In the genomic region with DNA sequence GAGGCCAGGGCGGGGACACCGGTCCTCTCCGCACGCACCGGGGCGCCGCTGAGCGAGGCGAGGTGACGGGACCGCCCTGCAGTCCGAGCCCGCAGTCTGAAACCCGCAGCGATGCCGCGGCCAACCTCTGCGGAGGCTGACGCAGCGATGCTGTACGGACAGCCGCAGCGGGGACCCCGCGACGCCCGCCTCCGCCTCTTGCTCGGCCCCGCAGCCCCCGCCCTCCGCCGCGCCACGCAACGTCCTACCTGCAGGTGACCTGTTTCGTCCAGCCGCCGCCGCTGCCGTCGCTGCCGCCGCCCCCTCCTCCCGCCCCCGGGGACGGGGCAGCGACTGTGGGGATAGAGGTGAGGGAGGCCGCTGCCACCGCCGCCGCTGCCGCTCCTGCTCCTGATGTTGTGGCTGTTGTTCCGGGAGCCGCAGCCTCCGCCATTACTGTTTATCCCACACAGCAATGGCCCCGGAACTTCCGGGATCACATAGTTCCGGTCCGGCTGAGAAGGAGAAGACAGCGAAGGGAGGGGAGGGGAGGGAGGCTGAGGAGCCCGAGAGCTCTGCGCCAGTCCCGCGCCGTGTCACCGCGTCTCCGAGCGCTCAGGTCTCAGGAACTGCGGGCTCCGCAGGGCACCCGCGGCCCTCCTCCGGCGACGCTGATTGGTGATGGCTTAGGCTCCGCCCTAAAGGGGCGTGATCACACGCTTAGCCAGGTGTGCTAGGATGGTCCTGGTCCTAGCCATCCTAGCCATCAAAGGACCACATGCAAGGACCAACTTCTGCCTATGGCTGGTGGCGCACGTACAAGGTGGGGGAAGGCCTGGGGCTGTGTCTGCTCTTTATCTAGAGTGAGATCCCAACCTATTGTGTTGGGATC, we compare ENCODE assay signal across 8 mouse cellular contexts. TPM values are rescaled to one million over a fixed set of nuclear protein-coding genes. Genes with fewer than 3 reads are reported as not detected.
DNase-seq lines count a peak whose midpoint lies in the region; ATAC-seq and TF ChIP-seq lines count a peak whose summit lies in the region.

Gene Mkrn1, minus strand, starts transcription at position 612 of the 871 bp plus-strand sequence.

- peaks cover 0 to 2% of the 10 kb centered on the region in 2 experiments for H3K36me3 ChIP-seq in CH12.LX (replicated peaks in 1 of 2; ENCODE audit: control insufficient read depth in 1 of 2, insufficient read depth in 1 of 2, low read length in 1 of 2)
- H3K36me3 ChIP-seq in forebrain, embryonic 12.5 days (replicated peaks) = no peaks in the 10 kb centered on the region
- H3K36me3 ChIP-seq in heart, postnatal 0 days (replicated peaks; ENCODE audit: control insufficient read depth, insufficient read depth, low read length) = no peaks in the 10 kb centered on the region
- no peaks in the 10 kb centered on the region; the same call in 1 of the 2 replicates for H3K36me3 ChIP-seq in liver, embryonic 16.5 days (ENCODE audit: control insufficient read depth, insufficient read depth)
- H3K36me3 ChIP-seq in neural tube, embryonic 13.5 days = no peaks in the 10 kb centered on the region
- no peaks in the 10 kb centered on the region for H3K36me3 ChIP-seq in testis, adult 2 months (ENCODE audit: control insufficient read depth, insufficient read depth, low read length)

- peaks cover 4 to 30% of the 10 kb centered on the region in 2 experiments; a peak in 2 of 4 replicates for H3K4me1 ChIP-seq in CH12.LX (ENCODE audit: control insufficient read depth in 1 of 2, insufficient read depth in 2 of 2)
- H3K4me1 ChIP-seq in forebrain, embryonic 12.5 days = peaks cover 8% of the 10 kb centered on the region; the same call in 1 of the 2 replicates
- peaks cover 7% of the 10 kb centered on the region; the same call in 1 of the 2 replicates for H3K4me1 ChIP-seq in heart, postnatal 0 days (ENCODE audit: control insufficient read depth, insufficient read depth)
- peaks cover 45% of the 10 kb centered on the region for H3K4me1 ChIP-seq in liver, embryonic 16.5 days (ENCODE audit: control insufficient read depth, low read depth, low read length)
- H3K4me1 ChIP-seq in neural tube, embryonic 13.5 days (replicated peaks) = peaks cover 29% of the 10 kb centered on the region
- H3K4me1 ChIP-seq in testis, adult 2 months (ENCODE audit: control insufficient read depth, insufficient read depth, low read length) = no peaks in the 10 kb centered on the region

- H3K4me2 ChIP-seq in CH12.LX (ENCODE audit: insufficient read depth, low read depth, poor library complexity, severe bottlenecking) = peak within 1 kb of the TSS; percentile 97
- H3K4me2 ChIP-seq in forebrain, embryonic 12.5 days = peak within 1 kb of the TSS; percentile 60
- H3K4me2 ChIP-seq in heart, postnatal 0 days (ENCODE audit: low read depth, low read length) = peak within 1 kb of the TSS; percentile 90
- peak within 1 kb of the TSS; percentile 61 for H3K4me2 ChIP-seq in liver, embryonic 16.5 days (ENCODE audit: low read depth, low read length)
- peak within 1 kb of the TSS; percentile 70 for H3K4me2 ChIP-seq in neural tube, embryonic 13.5 days

- TF ChIP-seq RAD21 in CH12.LX (IDR thresholded peaks at IDR 0.05; ENCODE audit: low read depth, low read length) = no peak

- TF ChIP-seq POLR2A in CH12.LX (IDR thresholded peaks at IDR 0.05; ENCODE audit: low read depth, low read length) = peak; percentile 68
- peak; percentile 67 for TF ChIP-seq POLR2A in testis, adult 2 months (IDR thresholded peaks at IDR 0.05; ENCODE audit: control insufficient read depth, low read depth, low read length)

- peaks cover 19% of the 10 kb centered on the region for H3K79me2 ChIP-seq in CH12.LX (replicated peaks; ENCODE audit: control insufficient read depth, extremely low read depth, insufficient read depth, poor library complexity, severe bottlenecking)

- under 1% methylated on average over 78 of the region's 82 CpGs for WGBS in forebrain, embryonic 12.5 days
- under 1% methylated on average over 68 of the region's 82 CpGs for WGBS in heart, postnatal 0 days
- 1% methylated on average over 62 of the region's 82 CpGs for WGBS in liver, embryonic 16.5 days (ENCODE audit: insufficient replicate concordance)
- WGBS in neural tube, embryonic 13.5 days = under 1% methylated on average over 77 of the region's 82 CpGs

- no peak for TF ChIP-seq EP300 in CH12.LX (IDR thresholded peaks at IDR 0.05; ENCODE audit: low read length)
- TF ChIP-seq EP300 in heart, postnatal 0 days (IDR thresholded peaks at IDR 0.05; ENCODE audit: low read depth) = no peak

- H3K27me3 ChIP-seq in CH12.LX (replicated peaks) = peaks cover 5% of the 10 kb centered on the region
- 0 out of 2 replicates have a peak, but pooled peaks cover 9% of the 10 kb centered on the region for H3K27me3 ChIP-seq in forebrain, embryonic 12.5 days
- peaks cover 17% of the 10 kb centered on the region; the same call in 1 of the 2 replicates for H3K27me3 ChIP-seq in heart, postnatal 0 days (ENCODE audit: control insufficient read depth, insufficient read depth, low read length)
- H3K27me3 ChIP-seq in liver, embryonic 16.5 days (ENCODE audit: control insufficient read depth, insufficient read depth, low read depth, low read length) = no peaks in the 10 kb centered on the region
- peaks cover 6% of the 10 kb centered on the region; the same call in 1 of the 2 replicates for H3K27me3 ChIP-seq in neural tube, embryonic 13.5 days
- no peaks in the 10 kb centered on the region for H3K27me3 ChIP-seq in testis, adult 2 months (ENCODE audit: control insufficient read depth, insufficient read depth, low read length)

- H3K9me3 ChIP-seq in CH12.LX (replicated peaks; ENCODE audit: low read length) = no peaks in the 10 kb centered on the region
- no peaks in the 10 kb centered on the region for H3K9me3 ChIP-seq in forebrain, embryonic 12.5 days
- no peaks in the 10 kb centered on the region for H3K9me3 ChIP-seq in heart, postnatal 0 days (replicated peaks; ENCODE audit: control insufficient read depth, low read length)
- no peaks in the 10 kb centered on the region for H3K9me3 ChIP-seq in liver, embryonic 16.5 days (replicated peaks; ENCODE audit: control insufficient read depth, low read length)
- H3K9me3 ChIP-seq in neural tube, embryonic 13.5 days = no peaks in the 10 kb centered on the region

- dilution Hi-C loops in CH12.LX (cut with MboI; ENCODE audit: extremely low pct_ligation_motif_present, extremely low pct_unique_long_range_greater_than_20kb, low sequenced_read_pairs) = no loop called here

- peak within 1 kb of the TSS; percentile 66 to 98 (median 91) for H3K4me3 ChIP-seq in CH12.LX (replicated peaks in 1 of 3; ENCODE audit: low read depth in 2 of 3, low read length in 2 of 3, poor library complexity in 1 of 3)
- H3K4me3 ChIP-seq in forebrain, embryonic 12.5 days (replicated peaks) = peak within 1 kb of the TSS; percentile 97
- peak within 1 kb of the TSS; percentile 97 for H3K4me3 ChIP-seq in heart, postnatal 0 days (ENCODE audit: low read depth, low read length)
- peak within 1 kb of the TSS; percentile 92 for H3K4me3 ChIP-seq in liver, embryonic 16.5 days (ENCODE audit: low read depth, low read length)
- peak within 1 kb of the TSS; percentile 95 for H3K4me3 ChIP-seq in neural tube, embryonic 13.5 days
- peak within 1 kb of the TSS; percentile 90 for H3K4me3 ChIP-seq in testis, adult 2 months (ENCODE audit: control insufficient read depth, low read depth, low read length)

- 0 out of 2 replicates have a peak within 1 kb of the TSS, but pooled peaks have one; percentile 28 for H3K27ac ChIP-seq in CH12.LX (ENCODE audit: insufficient read depth, low read depth)
- peak within 1 kb of the TSS; percentile 95 for H3K27ac ChIP-seq in forebrain, embryonic 12.5 days
- peak within 1 kb of the TSS; percentile 64 for H3K27ac ChIP-seq in heart, postnatal 0 days (ENCODE audit: low read depth)
- H3K27ac ChIP-seq in liver, embryonic 16.5 days (ENCODE audit: low read length) = peak within 1 kb of the TSS; percentile 98
- H3K27ac ChIP-seq in neural tube, embryonic 13.5 days (replicated peaks) = peak within 1 kb of the TSS; percentile 98
- H3K27ac ChIP-seq in testis, adult 2 months (ENCODE audit: control insufficient read depth, insufficient read depth, low read depth, low read length) = peak within 1 kb of the TSS; percentile 93

- DNase-seq in CH12.LX (ENCODE audit: extremely low read depth) = peak; percentile 84
- DNase-seq in c-Kit-positive CD71-positive TER-119-negative erythroid progenitor cells, embryonic 14.5 days (ENCODE audit: low read depth) = peak; percentile 72
- peak; percentile 68 for DNase-seq in heart, postnatal 0 days (ENCODE audit: low spot score)
- DNase-seq in kidney, postnatal 4 days = peak; percentile 78 to 88

- in situ Hi-C loops in CH12.LX (cut with MboI; ENCODE audit: low pct_ligation_motif_present, low pct_unique_long_range_greater_than_20kb, low sequenced_read_pairs) = no loop called here

- ATAC-seq in forebrain, embryonic 12.5 days (ENCODE audit: low FRiP score) = peak; percentile 95
- ATAC-seq in heart, postnatal 0 days (ENCODE audit: insufficient read depth, low read depth) = peak; percentile 83
- ATAC-seq in liver, embryonic 16.5 days (ENCODE audit: low read depth) = peak; percentile 87
- peak; percentile 97 for ATAC-seq in neural tube, embryonic 13.5 days (ENCODE audit: low read depth)

- TF ChIP-seq CTCF in CH12.LX (conservative IDR thresholded peaks at IDR 0.05 in 1 of 2, IDR thresholded peaks at IDR 0.05 in 1 of 2; ENCODE audit: low read depth in 2 of 2, low read length in 2 of 2) = no peak
- TF ChIP-seq CTCF in heart, postnatal 0 days (IDR thresholded peaks at IDR 0.05; ENCODE audit: low read depth) = no peak
- no peak for TF ChIP-seq CTCF in testis, adult 2 months (IDR thresholded peaks at IDR 0.05; ENCODE audit: control insufficient read depth, insufficient read depth, insufficient replicate concordance, low read depth, low read length)

- H3K9ac ChIP-seq in CH12.LX (ENCODE audit: insufficient read depth, low read depth) = peak within 1 kb of the TSS; percentile 65
- peak within 1 kb of the TSS; percentile 93 for H3K9ac ChIP-seq in forebrain, embryonic 12.5 days
- H3K9ac ChIP-seq in heart, postnatal 0 days (replicated peaks; ENCODE audit: low read depth, low read length) = peak within 1 kb of the TSS; percentile 79
- peak within 1 kb of the TSS; percentile 98 for H3K9ac ChIP-seq in liver, embryonic 16.5 days (ENCODE audit: low read depth, low read length)
- H3K9ac ChIP-seq in neural tube, embryonic 13.5 days = peak within 1 kb of the TSS; percentile 95

TF ChIP-seq in CH12.LX, 34 proteins besides CTCF, POLR2A, EP300 and RAD21 (continues in another document):
- no peak for TF ChIP-seq SMC3 (IDR thresholded peaks at IDR 0.05; ENCODE audit: low read depth, low read length)

RNA-seq across cellular contexts. Expression of gene Mkrn1, which starts in this region (rescaled TPM):
- total RNA-seq in CH12.LX (2012; rRNA removed) (44.2 and 50.3 TPM in 2 replicates), CH12.LX (2014; rRNA removed) (39.3 and 45.1 TPM in 2 replicates)
- polyA plus RNA-seq in CH12.LX (2012; ENCODE audit: insufficient read length, low read depth) = 43.7 and 53.7 TPM in 2 replicates
- polyA plus RNA-seq in forebrain, embryonic 12.5 days (2016; fragmentation: Nextera tagmentation; extraction: Ambion mirVana) = 143 and 156 TPM in 2 replicates
- total RNA-seq in heart, postnatal 0 days (2014; rRNA removed; ENCODE audit: low replicate concordance) = 51.7 and 61.1 TPM in 2 replicates
- polyA plus RNA-seq in heart, postnatal 0 days (2015; fragmentation: Nextera tagmentation; extraction: Ambion mirVana) = 52.1 and 57.5 TPM in 2 replicates
- 256 and 283 TPM in 2 replicates for polyA plus RNA-seq in liver, embryonic 16.5 days (2015; fragmentation: Nextera tagmentation; extraction: Ambion mirVana)
- 215 and 237 TPM in 2 replicates for polyA plus RNA-seq in neural tube, embryonic 13.5 days (2015; fragmentation: Nextera tagmentation; extraction: Ambion mirVana)
- polyA plus RNA-seq in testis, adult 2 months (2012; rRNA removed) = 366 and 374 TPM in 2 replicates

Comparison
In these comparisons a context has a peak if more than half of its experiments do, and no peak if none do; other contexts are left out.
1. Peak in every context shown above with its lines: DNase-seq, ATAC-seq, H3K4me3 ChIP-seq and H3K27ac ChIP-seq.
2. H3K27ac ChIP-seq: peak in every context shown above with its lines; median percentile 98 in liver, embryonic 16.5 days; 98 in neural tube, embryonic 13.5 days; 95 in forebrain, embryonic 12.5 days; 93 in testis, adult 2 months; 64 in heart, postnatal 0 days; 28 in CH12.LX.